Mouse (Mus musculus): ENCODE measurements at regions not wholly inside any gene's neighbourhood (a gene's known extent, or its start where the extent isn't known, plus 50 kb on each side); places are given as distances from the start of the nearest gene placed in this dataset.
"Not testable (repeated sequence)": the region's sequence is repeated elsewhere in the genome, so short reads cannot be mapped to it uniquely, and the experiment has no call there.

GRCm38 (mm10) chr6:140210141-140210540, 168.9 kb upstream of the Plcz1 start:
- Histone ChIP-seq H3K27ac (ENCODE audit: insufficient read depth, low read length) (no peak overlapping the region), H3K9me3 (replicated peaks; ENCODE audit: control insufficient read depth, insufficient read depth, low read length, poor library complexity, severe bottlenecking) (no peaks in the 10 kb centered on the region), H3K36me3 (ENCODE audit: control insufficient read depth, insufficient read depth, low read length, poor library complexity, severe bottlenecking) (no peaks in the 10 kb centered on the region), H3K27me3 (ENCODE audit: control insufficient read depth, insufficient read depth, low read length, poor library complexity, severe bottlenecking) (no peaks in the 10 kb centered on the region), H3K9ac (ENCODE audit: low read depth, poor library complexity, severe bottlenecking) (no peak overlapping the region), H3K4me3 (ENCODE audit: low read depth, low read length) (no peak overlapping the region), H3K4me1 (ENCODE audit: control insufficient read depth, insufficient read depth, low read length) (peaks cover 10% of the 10 kb centered on the region)
- TF ChIP-seq EP300 (IDR thresholded peaks at IDR 0.05; ENCODE audit: insufficient read depth, low read depth, low read length) (no peak), POLR2A (IDR thresholded peaks at IDR 0.05; ENCODE audit: insufficient read depth, low read length) (no peak), CTCF (IDR thresholded peaks at IDR 0.05; ENCODE audit: low read depth, low read length) (no peak)

- Histone ChIP-seq H3K27ac (ENCODE audit: insufficient read depth, low read length) (no peak overlapping the region), H3K4me1 (ENCODE audit: control insufficient read depth, insufficient read depth, low read length) (peaks cover 10% of the 10 kb centered on the region), H3K9ac (ENCODE audit: low read depth, poor library complexity, severe bottlenecking) (no peak overlapping the region), H3K9me3 (replicated peaks; ENCODE audit: control insufficient read depth, insufficient read depth, low read length, poor library complexity, severe bottlenecking) (no peaks in the 10 kb centered on the region), H3K4me3 (ENCODE audit: low read depth, low read length) (no peak overlapping the region), H3K36me3 (ENCODE audit: control insufficient read depth, insufficient read depth, low read length, poor library complexity, severe bottlenecking) (no peaks in the 10 kb centered on the region), H3K27me3 (ENCODE audit: control insufficient read depth, insufficient read depth, low read length, poor library complexity, severe bottlenecking) (no peaks in the 10 kb centered on the region)
- no peak for TF ChIP-seq EP300 (IDR thresholded peaks at IDR 0.05; ENCODE audit: insufficient read depth, low read depth, low read length)
- TF ChIP-seq CTCF (IDR thresholded peaks at IDR 0.05; ENCODE audit: low read depth, low read length): no peak
- no peak for TF ChIP-seq POLR2A (IDR thresholded peaks at IDR 0.05; ENCODE audit: insufficient read depth, low read length)
These were observed 167.8 kb upstream of the Plcz1 start for GRCm38 (mm10) chr6:140209083-140209482.

GRCm38 (mm10) chr6:140208375-140208774, 167.1 kb upstream of the Plcz1 start:
- Histone ChIP-seq H3K36me3 (ENCODE audit: control insufficient read depth, insufficient read depth, low read length, poor library complexity, severe bottlenecking) (no peaks in the 10 kb centered on the region), H3K27ac (ENCODE audit: insufficient read depth, low read length) (no peak overlapping the region), H3K9me3 (replicated peaks; ENCODE audit: control insufficient read depth, insufficient read depth, low read length, poor library complexity, severe bottlenecking) (no peaks in the 10 kb centered on the region), H3K27me3 (ENCODE audit: control insufficient read depth, insufficient read depth, low read length, poor library complexity, severe bottlenecking) (no peaks in the 10 kb centered on the region), H3K4me3 (ENCODE audit: low read depth, low read length) (no peak overlapping the region), H3K4me1 (ENCODE audit: control insufficient read depth, insufficient read depth, low read length) (peaks cover 10% of the 10 kb centered on the region), H3K9ac (ENCODE audit: low read depth, poor library complexity, severe bottlenecking) (no peak overlapping the region)
- TF ChIP-seq CTCF (IDR thresholded peaks at IDR 0.05; ENCODE audit: low read depth, low read length) (no peak), EP300 (IDR thresholded peaks at IDR 0.05; ENCODE audit: insufficient read depth, low read depth, low read length) (no peak), POLR2A (IDR thresholded peaks at IDR 0.05; ENCODE audit: insufficient read depth, low read length) (no peak)

GRCm38 (mm10) chr6:140206676-140207075, 165.4 kb upstream of the Plcz1 start:
- not testable (repeated sequence) for H3K9ac ChIP-seq (ENCODE audit: low read depth, poor library complexity, severe bottlenecking); H3K36me3 ChIP-seq (ENCODE audit: control insufficient read depth, insufficient read depth, low read length, poor library complexity, severe bottlenecking); H3K27ac ChIP-seq (ENCODE audit: insufficient read depth, low read length); H3K27me3 ChIP-seq (ENCODE audit: control insufficient read depth, insufficient read depth, low read length, poor library complexity, severe bottlenecking); H3K4me3 ChIP-seq (ENCODE audit: low read depth, low read length); H3K9me3 ChIP-seq (replicated peaks; ENCODE audit: control insufficient read depth, insufficient read depth, low read length, poor library complexity, severe bottlenecking); H3K4me1 ChIP-seq (ENCODE audit: control insufficient read depth, insufficient read depth, low read length)

- Histone ChIP-seq H3K27me3 (ENCODE audit: control insufficient read depth, insufficient read depth, low read length, poor library complexity, severe bottlenecking) (no peaks in the 10 kb centered on the region), H3K4me3 (ENCODE audit: low read depth, low read length) (no peak overlapping the region), H3K36me3 (ENCODE audit: control insufficient read depth, insufficient read depth, low read length, poor library complexity, severe bottlenecking) (no peaks in the 10 kb centered on the region), H3K9ac (ENCODE audit: low read depth, poor library complexity, severe bottlenecking) (no peak overlapping the region), H3K9me3 (replicated peaks; ENCODE audit: control insufficient read depth, insufficient read depth, low read length, poor library complexity, severe bottlenecking) (no peaks in the 10 kb centered on the region), H3K27ac (ENCODE audit: insufficient read depth, low read length) (no peak overlapping the region), H3K4me1 (ENCODE audit: control insufficient read depth, insufficient read depth, low read length) (peaks cover 3% of the 10 kb centered on the region)
- no peak for TF ChIP-seq EP300 (IDR thresholded peaks at IDR 0.05; ENCODE audit: insufficient read depth, low read depth, low read length)
- TF ChIP-seq POLR2A (IDR thresholded peaks at IDR 0.05; ENCODE audit: insufficient read depth, low read length): no peak
- no peak for TF ChIP-seq CTCF (IDR thresholded peaks at IDR 0.05; ENCODE audit: low read depth, low read length)
These were observed 160.1 kb upstream of the Plcz1 start for GRCm38 (mm10) chr6:140201356-140201755.

GRCm38 (mm10) chr6:140200322-140200721, 159.1 kb upstream of the Plcz1 start:
- no peaks in the 10 kb centered on the region for H3K27me3 ChIP-seq (ENCODE audit: control insufficient read depth, insufficient read depth, low read length, poor library complexity, severe bottlenecking)
- H3K9ac ChIP-seq (ENCODE audit: low read depth, poor library complexity, severe bottlenecking): no peak overlapping the region
- peaks cover 3% of the 10 kb centered on the region for H3K4me1 ChIP-seq (ENCODE audit: control insufficient read depth, insufficient read depth, low read length)
- no peak for TF ChIP-seq EP300 (IDR thresholded peaks at IDR 0.05; ENCODE audit: insufficient read depth, low read depth, low read length)
- TF ChIP-seq CTCF (IDR thresholded peaks at IDR 0.05; ENCODE audit: low read depth, low read length): no peak
- H3K9me3 ChIP-seq (replicated peaks; ENCODE audit: control insufficient read depth, insufficient read depth, low read length, poor library complexity, severe bottlenecking): no peaks in the 10 kb centered on the region
- no peaks in the 10 kb centered on the region for H3K36me3 ChIP-seq (ENCODE audit: control insufficient read depth, insufficient read depth, low read length, poor library complexity, severe bottlenecking)
- H3K4me3 ChIP-seq (ENCODE audit: low read depth, low read length): no peak overlapping the region
- H3K27ac ChIP-seq (ENCODE audit: insufficient read depth, low read length): no peak overlapping the region

Measured in ES-Bruce4 (cell line).